Mouse (Mus musculus) testis, postnatal 14 days (tissue): Measurements from ENCODE around the gene Slc31a2.

Experiments used
- DNase-seq: peaks from one replicate; pipeline ENCODE4 v3.0.0; 2021; ENCODE audit warnings: low spot score

The Slc31a2 gene

GRCm38 (mm10) chr4:62318294-62318693 is 55.9 kb downstream of the Slc31a2 start:
- DNase-seq: no peak

GRCm38 (mm10) chr4:62322684-62323083 is 60.3 kb downstream of the Slc31a2 start:
- no peak for DNase-seq

DNA sequence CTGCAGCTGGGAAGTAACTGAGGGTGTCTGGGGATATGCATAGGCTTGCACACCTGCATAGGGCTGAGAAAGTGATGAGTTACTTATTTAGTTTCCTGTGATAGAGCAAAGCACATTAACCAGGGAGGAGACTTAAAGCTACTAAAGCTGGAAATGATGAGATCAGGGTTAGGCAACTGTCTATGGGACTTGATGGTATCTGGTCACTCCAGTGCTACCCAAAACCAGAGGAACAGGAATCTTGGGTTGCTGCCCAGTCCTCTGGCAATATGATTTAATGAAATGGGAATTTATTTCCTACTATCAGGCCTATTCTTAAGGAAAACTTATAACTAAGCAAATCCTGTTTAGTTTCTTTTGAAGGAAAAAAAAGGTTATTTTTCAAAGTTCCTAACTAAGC is 63.7 kb downstream of the Slc31a2 start:
- DNase-seq: no peak

DNA sequence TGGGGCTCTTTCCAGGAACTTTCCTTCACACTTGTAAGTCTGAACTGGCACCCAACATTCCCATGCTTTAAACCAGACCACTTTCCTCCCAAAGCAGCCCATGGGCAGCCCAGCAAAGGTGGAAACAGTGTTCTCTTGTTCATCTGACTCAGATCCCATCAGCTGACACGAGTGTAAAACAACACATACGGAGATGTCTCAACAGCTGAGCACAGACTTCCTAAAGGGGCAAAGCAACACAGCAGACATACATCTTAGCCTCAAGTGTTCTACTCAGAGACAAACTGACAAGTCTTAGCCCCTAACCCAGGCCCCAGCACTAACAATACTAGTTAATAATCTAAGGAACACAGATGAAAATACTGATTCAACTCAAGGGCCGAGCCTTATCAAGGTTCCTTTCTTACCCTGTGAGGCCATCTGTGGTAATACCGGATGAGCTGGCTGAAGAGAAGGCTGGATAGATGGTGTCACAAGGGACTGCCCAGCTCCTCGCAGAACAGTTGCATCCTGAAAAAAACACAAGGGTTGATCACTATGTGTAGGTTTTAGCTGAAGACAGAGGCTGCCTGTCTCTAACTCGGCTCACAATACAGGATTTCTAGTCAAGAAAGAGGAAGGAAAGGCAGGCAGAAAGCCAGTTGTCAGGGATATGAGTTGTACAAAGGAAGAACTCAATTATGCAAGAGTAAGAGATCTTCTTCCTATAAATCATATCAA is 66.7 kb downstream of the Slc31a2 start:
- DNase-seq: no peak

DNA sequence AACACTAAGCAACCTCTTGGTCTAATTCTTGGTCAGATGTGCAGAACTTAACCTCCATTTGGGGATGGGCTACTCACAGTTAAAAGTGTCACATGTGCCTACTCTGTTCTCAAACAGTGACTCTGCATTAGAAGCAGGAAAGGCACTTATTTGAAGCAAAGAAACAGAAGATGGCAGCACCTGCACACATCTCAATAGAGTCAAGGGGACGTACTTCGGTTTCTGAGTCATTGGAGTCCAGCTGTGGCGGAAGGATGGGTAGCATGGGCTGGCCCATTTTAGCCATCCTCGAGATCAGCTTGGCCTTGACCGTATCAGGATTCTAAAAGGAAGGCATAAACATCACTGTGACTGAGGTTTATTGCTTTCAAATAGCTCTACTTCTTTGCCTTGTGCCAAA is 69.6 kb downstream of the Slc31a2 start:
- no peak for DNase-seq

- no peak for DNase-seq
Observed at GRCm38 (mm10) chr4:62338536-62338935, 76.2 kb downstream of the Slc31a2 start.

- no peak for DNase-seq
Observed at GRCm38 (mm10) chr4:62344000-62344399, 81.6 kb downstream of the Slc31a2 start.

DNA sequence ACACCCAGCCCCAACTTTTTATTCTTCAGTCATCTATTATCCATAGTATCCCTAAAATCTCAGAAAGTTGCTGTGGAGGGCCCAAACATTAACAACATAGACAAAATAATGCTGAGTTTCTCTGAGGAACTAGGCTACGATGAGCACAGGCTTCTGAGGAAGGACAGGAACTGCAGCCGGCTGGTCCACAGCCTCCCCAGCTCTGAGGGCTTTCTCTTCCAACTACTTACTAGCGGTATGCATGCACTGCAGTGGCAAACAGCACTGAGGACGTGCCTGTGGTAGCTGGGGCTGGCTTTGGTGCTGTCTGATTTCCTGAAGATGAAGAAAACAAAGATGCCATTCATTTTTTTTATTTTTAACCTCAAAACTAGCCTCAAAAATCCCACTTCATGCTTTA is 83.5 kb downstream of the Slc31a2 start:
- no peak for DNase-seq

DNA sequence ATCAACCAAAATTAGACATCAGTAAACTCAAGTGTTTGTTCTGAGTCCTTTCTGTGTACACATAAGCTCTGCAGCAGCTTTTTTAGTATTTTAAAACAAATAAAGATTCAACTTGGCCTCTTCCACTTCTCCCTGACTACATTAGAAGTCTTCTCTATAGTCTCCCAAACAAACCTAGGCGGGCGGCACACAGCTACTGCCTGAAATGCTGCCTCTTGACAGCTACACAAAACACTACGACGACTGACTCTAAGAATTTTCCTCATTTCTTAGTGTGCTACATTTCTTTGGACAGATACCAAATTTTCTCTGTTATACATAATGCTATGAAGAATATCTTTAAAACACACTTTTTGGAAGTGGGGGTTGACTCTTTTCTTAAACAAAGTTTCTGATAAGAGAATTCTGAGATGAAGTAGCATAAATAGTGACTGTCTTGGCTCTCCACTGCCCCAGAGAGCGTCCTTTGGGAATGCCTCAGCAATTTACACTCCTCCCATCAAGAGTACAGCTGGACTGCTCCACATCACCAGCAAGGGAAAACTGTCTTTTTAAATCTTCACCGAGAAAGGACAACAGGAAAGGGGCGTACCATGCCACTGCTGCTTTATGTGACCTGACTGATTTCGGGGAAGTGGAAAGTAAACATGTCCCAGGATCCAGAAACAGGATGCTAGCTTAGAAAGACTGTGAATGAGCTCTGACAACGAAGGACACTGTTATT is 85.4 kb downstream of the Slc31a2 start:
- DNase-seq: no peak
